Mouse (Mus musculus) megakaryocyte, embryonic 14.5 days (primary cell): ENCODE results near the gene Hoxd3. TPM values are rescaled to one million over a fixed set of nuclear protein-coding genes. Genes with fewer than 3 reads are reported as not detected.

Source experiments
- H3K27me3 ChIP-seq: replicated peaks from 2 replicates; pipeline ENCODE3; 2012; ENCODE audit warnings: inconsistent platforms
- H3K36me3 ChIP-seq: replicated peaks from 2 replicates; pipeline ENCODE3; 2012; ENCODE audit warnings: low read length, inconsistent platforms, mixed read lengths
- H3K4me1 ChIP-seq: 2 replicates; pipeline ENCODE4 v1.6.1; 2012; ENCODE audit warnings: inconsistent platforms
- H3K4me3 ChIP-seq: replicated peaks from 2 replicates; pipeline ENCODE3; 2012; ENCODE audit warnings: moderate library complexity, mild to moderate bottlenecking, inconsistent platforms
- H3K9me3 ChIP-seq: 2 replicates; pipeline ENCODE4 v1.6.1; 2012; ENCODE audit warnings: inconsistent platforms
- FLI1 ChIP-seq: IDR thresholded peaks from 2 replicates; pipeline ENCODE4 v1.6.1; 2012; ENCODE audit warnings: low read length, inconsistent platforms, mixed read lengths
- GATA1 ChIP-seq: IDR thresholded peaks from 3 replicates; pipeline ENCODE4 v1.6.1; 2012; ENCODE audit warnings: mixed read lengths, low read length, inconsistent platforms, borderline replicate concordance
- polyA plus RNA-seq: library from polyadenylated mRNA; stranded (reverse); fragments of >175 nt; gene quantifications from 2 replicates; pipeline ENCODE4 v1.2.3, GENCODE M21; 2012; ENCODE audit warnings: low replicate concordance; ENCODE audit not compliant: insufficient read depth

Hoxd3 gene
- polyA plus RNA-seq, 1 experiment: not detected

GRCm38 (mm10) chr2:74763245-74763735 lies 51.6 kb downstream of the Hoxd3 start:
- 0 out of 2 replicates have a peak, but pooled peaks cover 5% of the 10 kb centered on the region for H3K9me3 ChIP-seq
- H3K4me3 ChIP-seq: peak overlapping the region; percentile 88
- no peaks in the 10 kb centered on the region for H3K36me3 ChIP-seq
- H3K4me1 ChIP-seq: peaks cover 14% of the 10 kb centered on the region
- TF ChIP-seq GATA1: no peak
- TF ChIP-seq FLI1: no peak
- H3K27me3 ChIP-seq: peaks cover 73% of the 10 kb centered on the region

DNA sequence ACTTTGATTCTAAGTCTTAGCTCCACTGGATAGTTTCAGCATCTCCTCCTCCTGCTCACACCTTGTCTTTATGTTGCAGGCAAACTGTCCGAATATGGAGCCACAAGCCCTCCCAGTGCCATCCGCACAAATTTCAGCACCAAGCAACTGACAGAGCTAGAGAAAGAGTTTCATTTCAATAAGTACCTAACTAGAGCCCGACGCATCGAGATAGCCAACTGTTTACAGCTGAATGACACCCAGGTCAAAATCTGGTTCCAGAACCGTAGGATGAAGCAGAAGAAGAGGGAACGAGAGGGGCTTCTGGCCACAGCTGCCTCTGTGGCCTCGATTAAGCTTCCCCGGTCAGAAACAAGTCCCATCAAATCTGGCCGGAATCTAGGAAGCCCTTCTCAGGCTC lies 52.2 kb downstream of the Hoxd3 start:
- TF ChIP-seq GATA1 (no peak), FLI1 (no peak)
- Histone ChIP-seq H3K36me3 (no peaks in the 10 kb centered on the region), H3K9me3 (0 out of 2 replicates have a peak, but pooled peaks cover 5% of the 10 kb centered on the region), H3K4me1 (peaks cover 14% of the 10 kb centered on the region), H3K27me3 (peaks cover 73% of the 10 kb centered on the region), H3K4me3 (no peak overlapping the region)

DNA sequence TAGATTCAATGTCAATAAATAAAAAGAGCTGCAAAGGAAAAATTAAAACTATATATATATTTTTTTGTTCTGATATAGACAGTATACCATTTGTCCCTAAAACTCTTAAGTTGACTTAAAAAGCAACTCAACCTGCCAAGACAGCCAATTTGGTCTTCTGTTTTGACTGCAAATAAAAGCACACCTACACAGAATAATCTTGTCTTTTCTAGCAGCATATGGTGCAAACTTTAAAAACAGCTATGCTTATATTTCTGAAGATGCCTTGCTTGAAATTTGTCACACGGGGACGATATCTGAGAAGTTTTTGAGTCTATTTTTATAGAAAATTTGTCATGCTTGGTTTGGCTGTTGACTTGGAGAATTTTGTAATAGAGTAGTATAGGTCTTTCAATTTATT lies 62.6 kb downstream of the Hoxd3 start:
- no peak overlapping the region for H3K4me3 ChIP-seq
- H3K27me3 ChIP-seq: peaks cover 25% of the 10 kb centered on the region
- H3K4me1 ChIP-seq: no peaks in the 10 kb centered on the region
- TF ChIP-seq GATA1 (no peak), FLI1 (no peak)
- H3K36me3 ChIP-seq: no peaks in the 10 kb centered on the region
- peaks cover 4% of the 10 kb centered on the region; the same call in 1 of the 2 replicates for H3K9me3 ChIP-seq

- Histone ChIP-seq H3K4me3 (no peak overlapping the region), H3K27me3 (peaks cover 16% of the 10 kb centered on the region), H3K36me3 (no peaks in the 10 kb centered on the region), H3K4me1 (no peaks in the 10 kb centered on the region), H3K9me3 (no peaks in the 10 kb centered on the region)
- TF ChIP-seq GATA1 (no peak), FLI1 (no peak)
Observed at GRCm38 (mm10) chr2:74777536-74778275, 66.0 kb downstream of the Hoxd3 start.

- Histone ChIP-seq H3K4me3 (no peak overlapping the region), H3K9me3 (no peaks in the 10 kb centered on the region), H3K36me3 (no peaks in the 10 kb centered on the region), H3K27me3 (peaks cover 16% of the 10 kb centered on the region), H3K4me1 (no peaks in the 10 kb centered on the region)
- TF ChIP-seq FLI1 (no peak), GATA1 (no peak)
Observed at GRCm38 (mm10) chr2:74781386-74781785, 69.7 kb downstream of the Hoxd3 start.

GRCm38 (mm10) chr2:74795531-74795930 lies 83.8 kb downstream of the Hoxd3 start:
- Histone ChIP-seq H3K36me3 (no peaks in the 10 kb centered on the region), H3K4me3 (no peak overlapping the region), H3K27me3 (peaks cover 14% of the 10 kb centered on the region), H3K4me1 (no peaks in the 10 kb centered on the region), H3K9me3 (no peaks in the 10 kb centered on the region)
- TF ChIP-seq FLI1 (no peak), GATA1 (no peak)

Other genes with a start within 250 kb of the Hoxd3 start
- 11.1 and 19.3 TPM in 2 replicates for gene Lnpk, start 132.5 kb upstream of the Hoxd3 start, polyA plus RNA-seq
- not detected in 2 replicates for gene Evx2, start 52.4 kb upstream of the Hoxd3 start, polyA plus RNA-seq
- not detected in 2 replicates for gene Hoxd13, start 43.6 kb upstream of the Hoxd3 start, polyA plus RNA-seq
- gene Hoxd12, start 36.9 kb upstream of the Hoxd3 start, polyA plus RNA-seq: not detected in 2 replicates
- not detected in 2 replicates for gene Hoxd11, start 32.4 kb upstream of the Hoxd3 start, polyA plus RNA-seq
- not detected in 2 replicates for gene Hoxd10, start 20.0 kb upstream of the Hoxd3 start, polyA plus RNA-seq
- gene Hoxd9, start 14.2 kb upstream of the Hoxd3 start, polyA plus RNA-seq: not detected in 2 replicates
- gene Hoxd8, start 7.3 kb upstream of the Hoxd3 start, polyA plus RNA-seq: not detected in 2 replicates
- not detected in 2 replicates for gene Hoxd4, start within 50 bp of the Hoxd3 start, polyA plus RNA-seq
- gene Gm28230, start 14.8 kb downstream of the Hoxd3 start, polyA plus RNA-seq: not detected in 2 replicates
- not detected in 2 replicates for gene Hoxd1, start 51.1 kb downstream of the Hoxd3 start, polyA plus RNA-seq
- gene Mtx2, start 113.9 kb downstream of the Hoxd3 start, polyA plus RNA-seq: 22.0 and 36.3 TPM in 2 replicates